Mouse (Mus musculus): ENCODE measurements at regions not wholly inside any gene's neighbourhood (a gene's known extent, or its start where the extent isn't known, plus 50 kb on each side); places are given as distances from the start of the nearest gene placed in this dataset.

DNA sequence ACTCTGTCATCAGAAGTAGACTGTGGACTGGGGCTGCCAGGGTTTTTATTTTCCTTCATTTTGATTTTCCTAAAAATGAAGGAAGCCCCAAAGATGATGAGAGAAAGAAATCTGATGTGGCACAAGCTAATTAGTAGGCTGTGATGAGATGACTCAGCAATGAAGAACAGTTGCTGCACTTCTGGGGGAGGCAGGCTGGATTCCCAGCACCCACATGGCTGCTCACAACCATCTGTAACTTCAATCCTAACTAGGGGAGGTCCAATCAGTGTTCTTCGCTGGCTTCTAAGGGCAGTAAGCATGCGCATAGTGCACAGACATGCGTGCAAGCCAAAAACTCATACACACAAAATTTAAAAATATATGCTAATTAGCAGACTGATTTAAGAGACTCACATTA, 191.0 kb upstream of the Pex5l start:
- no peak for TF ChIP-seq CTCF (IDR thresholded peaks at IDR 0.05)
- TF ChIP-seq EP300 (IDR thresholded peaks at IDR 0.05) = no peak
